Comparison of ENCODE assay signal across 8 mouse cellular contexts in genomic region chr6:83032769-83033191, GRCm38 (mm10). TPM values are rescaled to one million over a fixed set of nuclear protein-coding genes. Genes with fewer than 3 reads are reported as not detected.
DNase-seq lines count a peak whose midpoint lies in the region; ATAC-seq and TF ChIP-seq lines count a peak whose summit lies in the region.

No protein-coding gene starts in this region.

- peaks cover 29% of the 10 kb centered on the region for H3K79me2 ChIP-seq in myocyte (ENCODE audit: control insufficient read depth, insufficient read depth)

- peaks cover 23% of the 10 kb centered on the region for H3K27me3 ChIP-seq in embryonic facial prominence, embryonic 11.5 days (ENCODE audit: control insufficient read depth, insufficient read depth, low read length)
- peaks cover 38% of the 10 kb centered on the region for H3K27me3 ChIP-seq in hindbrain, embryonic 11.5 days (ENCODE audit: control insufficient read depth, insufficient read depth, low read length)
- H3K27me3 ChIP-seq in liver, embryonic 12.5 days (replicated peaks), result peaks cover 46% of the 10 kb centered on the region; the same call in 1 of the 2 replicates
- H3K27me3 ChIP-seq in myocyte (ENCODE audit: control insufficient read depth, insufficient read depth, insufficient read length), result no peaks in the 10 kb centered on the region

- no peaks in the 10 kb centered on the region for H3K4me1 ChIP-seq in embryonic facial prominence, embryonic 11.5 days (ENCODE audit: control insufficient read depth, insufficient read depth, low read length)
- peaks cover 3% of the 10 kb centered on the region; the same call in 1 of the 2 replicates for H3K4me1 ChIP-seq in hindbrain, embryonic 11.5 days (replicated peaks; ENCODE audit: control insufficient read depth, insufficient read depth, low read length)
- H3K4me1 ChIP-seq in liver, embryonic 12.5 days, result peaks cover 63% of the 10 kb centered on the region

- H3K9ac ChIP-seq in embryonic facial prominence, embryonic 11.5 days (replicated peaks; ENCODE audit: low read length), result peak overlapping the region; percentile 58
- H3K9ac ChIP-seq in hindbrain, embryonic 11.5 days (ENCODE audit: low read depth, low read length), result peak overlapping the region; percentile 56
- peak overlapping the region; percentile 91 for H3K9ac ChIP-seq in liver, embryonic 12.5 days

- DNase-seq in urinary bladder, adult 2 months (ENCODE audit: low spot score), result peak; percentile 42
- no peak for DNase-seq in urinary bladder, postnatal 10 days (ENCODE audit: low spot score)
- DNase-seq in embryonic facial prominence, embryonic 11.5 days (ENCODE audit: low spot score), result peak; percentile 72
- peak; percentile 73 for DNase-seq in hindbrain, embryonic 11.5 days (ENCODE audit: low spot score)
- peak; percentile 49 for DNase-seq in thymus, postnatal 0 days (ENCODE audit: low spot score)
- no peak for DNase-seq in layer of hippocampus, adult 11-12 months (ENCODE audit: low spot score)

- peak; percentile 25 for TF ChIP-seq POLR2A in myocyte (IDR thresholded peaks at IDR 0.05; ENCODE audit: insufficient read length, low read depth)

- peak overlapping the region; percentile 51 for H3K4me3 ChIP-seq in embryonic facial prominence, embryonic 11.5 days (ENCODE audit: low read depth, low read length)
- peak overlapping the region; percentile 51 for H3K4me3 ChIP-seq in hindbrain, embryonic 11.5 days (ENCODE audit: low read depth, low read length)
- peak overlapping the region; percentile 80 for H3K4me3 ChIP-seq in liver, embryonic 12.5 days
- H3K4me3 ChIP-seq in myocyte, result peak overlapping the region; percentile 98

- no peaks in the 10 kb centered on the region for H3K9me3 ChIP-seq in embryonic facial prominence, embryonic 11.5 days (replicated peaks; ENCODE audit: control insufficient read depth, low read length)
- no peaks in the 10 kb centered on the region for H3K9me3 ChIP-seq in hindbrain, embryonic 11.5 days (ENCODE audit: control insufficient read depth, low read length)
- H3K9me3 ChIP-seq in liver, embryonic 12.5 days (replicated peaks), result no peaks in the 10 kb centered on the region

- H3K36me3 ChIP-seq in embryonic facial prominence, embryonic 11.5 days (replicated peaks; ENCODE audit: control insufficient read depth, insufficient read depth, low read depth, low read length), result no peaks in the 10 kb centered on the region
- H3K36me3 ChIP-seq in hindbrain, embryonic 11.5 days (ENCODE audit: control insufficient read depth, insufficient read depth, low read length), result no peaks in the 10 kb centered on the region
- H3K36me3 ChIP-seq in liver, embryonic 12.5 days, result peaks cover 28% of the 10 kb centered on the region
- no peaks in the 10 kb centered on the region for H3K36me3 ChIP-seq in myocyte (ENCODE audit: control insufficient read depth, insufficient read depth)

- peak overlapping the region; percentile 85 for H3K4me2 ChIP-seq in embryonic facial prominence, embryonic 11.5 days (ENCODE audit: low read depth, low read length)
- peak overlapping the region; percentile 81 for H3K4me2 ChIP-seq in hindbrain, embryonic 11.5 days (replicated peaks; ENCODE audit: low read depth, low read length)
- peak overlapping the region; percentile 87 for H3K4me2 ChIP-seq in liver, embryonic 12.5 days
- H3K4me2 ChIP-seq in myocyte (ENCODE audit: low read depth), result peak overlapping the region; percentile 72

- ATAC-seq in embryonic facial prominence, embryonic 11.5 days (replicated peaks; ENCODE audit: insufficient number of reproducible peaks, low FRiP score, low TSS enrichment, low read depth), result peak; percentile 61
- ATAC-seq in hindbrain, embryonic 11.5 days (ENCODE audit: low FRiP score), result peak; percentile 58
- ATAC-seq in liver, embryonic 12.5 days, result peak; percentile 75

- peak overlapping the region; percentile 54; the same call in 1 of the 2 replicates for H3K27ac ChIP-seq in embryonic facial prominence, embryonic 11.5 days (replicated peaks; ENCODE audit: low read depth, low read length)
- H3K27ac ChIP-seq in hindbrain, embryonic 11.5 days (ENCODE audit: low read depth, low read length), result no peak overlapping the region
- H3K27ac ChIP-seq in liver, embryonic 12.5 days, result peak overlapping the region; percentile 84

- H3ac ChIP-seq in myocyte (ENCODE audit: control insufficient read depth, insufficient read length), result peak overlapping the region; percentile 68

- 0% methylated on average over 31 of the region's 31 CpGs for WGBS in embryonic facial prominence, embryonic 11.5 days
- under 1% methylated on average over 31 of the region's 31 CpGs for WGBS in hindbrain, embryonic 11.5 days
- under 1% methylated on average over 31 of the region's 31 CpGs for WGBS in liver, embryonic 12.5 days (ENCODE audit: insufficient replicate concordance)

TF ChIP-seq in myocyte, 11 proteins besides CTCF, POLR2A, EP300 and RAD21:
- TF ChIP-seq POLR2AphosphoS2 (IDR thresholded peaks at IDR 0.05; ENCODE audit: insufficient read length, low read depth), result no peak
- no peak for TF ChIP-seq TCF3 (IDR thresholded peaks at IDR 0.05; ENCODE audit: insufficient read length, low read depth)
- no peak for TF ChIP-seq TCF12 (IDR thresholded peaks at IDR 0.05; ENCODE audit: insufficient read depth, poor library complexity, severe bottlenecking)
- no peak for TF ChIP-seq E2F4 (IDR thresholded peaks at IDR 0.05; ENCODE audit: insufficient read depth)
- peak; percentile 13 for TF ChIP-seq SRF (IDR thresholded peaks at IDR 0.05; ENCODE audit: control insufficient read depth, insufficient read length, low read depth)
- no peak for TF ChIP-seq REST (IDR thresholded peaks at IDR 0.05; ENCODE audit: insufficient read depth, insufficient read length)
- peak in 2 of 3 experiments; percentile 65 to 69 for TF ChIP-seq MYOD1 (IDR thresholded peaks at IDR 0.05; ENCODE audit: control insufficient read depth in 1 of 3, insufficient read length in 2 of 3, low read depth in 2 of 3)
- TF ChIP-seq MYOG (IDR thresholded peaks at IDR 0.05; ENCODE audit: control insufficient read depth in 1 of 3, insufficient read depth in 1 of 3, insufficient read length in 2 of 3, low read depth in 2 of 3), result peak in 1 of 3 experiments; percentile 65
- no peak for TF ChIP-seq MAX (IDR thresholded peaks at IDR 0.05; ENCODE audit: low read depth)
- TF ChIP-seq USF1 (IDR thresholded peaks at IDR 0.05; ENCODE audit: low read depth), result no peak

RNA-seq across cellular contexts. Expression of gene Dok1, which starts 0.5 kb away (rescaled TPM):
- 18.3 and 20.8 TPM in 2 replicates for polyA plus RNA-seq in urinary bladder, adult 2 months (2012; rRNA removed)
- 5.4 and 8.2 TPM in 2 replicates for polyA plus RNA-seq in embryonic facial prominence, embryonic 11.5 days (2014; fragmentation: Nextera tagmentation; extraction: Ambion mirVana)
- 4.5 and 6.6 TPM in 2 replicates for polyA plus RNA-seq in hindbrain, embryonic 11.5 days (2014; fragmentation: Nextera tagmentation; extraction: Ambion mirVana)
- polyA plus RNA-seq in liver, embryonic 12.5 days (2016; fragmentation: Nextera tagmentation; extraction: Ambion mirVana), result 22.2 and 22.6 TPM in 2 replicates
- polyA plus RNA-seq in myocyte (2012; fragmentation: generic; extraction: Trizol), result 41.3 TPM
- 26.2 and 26.5 TPM in 2 replicates for polyA plus RNA-seq in thymus, postnatal 0 days (2015; fragmentation: Nextera tagmentation; extraction: Ambion mirVana)

RNA-seq across cellular contexts. Expression of gene Loxl3, which starts 1.2 kb away (rescaled TPM):
- polyA plus RNA-seq in urinary bladder, adult 2 months (2012; rRNA removed), result 20.2 and 20.7 TPM in 2 replicates
- polyA plus RNA-seq in embryonic facial prominence, embryonic 11.5 days (2014; fragmentation: Nextera tagmentation; extraction: Ambion mirVana), result 8.9 and 10.1 TPM in 2 replicates
- 7.1 and 7.7 TPM in 2 replicates for polyA plus RNA-seq in hindbrain, embryonic 11.5 days (2014; fragmentation: Nextera tagmentation; extraction: Ambion mirVana)
- polyA plus RNA-seq in liver, embryonic 12.5 days (2016; fragmentation: Nextera tagmentation; extraction: Ambion mirVana), result 3.1 and 3.2 TPM in 2 replicates
- 14.4 TPM for polyA plus RNA-seq in myocyte (2012; fragmentation: generic; extraction: Trizol)
- polyA plus RNA-seq in thymus, postnatal 0 days (2015; fragmentation: Nextera tagmentation; extraction: Ambion mirVana), result 1.4 and 1.5 TPM in 2 replicates

RNA-seq across cellular contexts. Expression of gene Aup1, which starts 21.5 kb away (rescaled TPM):
- 189 and 247 TPM in 2 replicates for polyA plus RNA-seq in urinary bladder, adult 2 months (2012; rRNA removed)
- 105 and 108 TPM in 2 replicates for polyA plus RNA-seq in embryonic facial prominence, embryonic 11.5 days (2014; fragmentation: Nextera tagmentation; extraction: Ambion mirVana)
- 112 TPM in 2 replicates for polyA plus RNA-seq in hindbrain, embryonic 11.5 days (2014; fragmentation: Nextera tagmentation; extraction: Ambion mirVana)
- 215 and 233 TPM in 2 replicates for polyA plus RNA-seq in liver, embryonic 12.5 days (2016; fragmentation: Nextera tagmentation; extraction: Ambion mirVana)
- polyA plus RNA-seq in myocyte (2012; fragmentation: generic; extraction: Trizol), result 199 TPM
- polyA plus RNA-seq in thymus, postnatal 0 days (2015; fragmentation: Nextera tagmentation; extraction: Ambion mirVana), result 197 and 202 TPM in 2 replicates

RNA-seq across cellular contexts. Expression of gene Htra2, which starts 22.3 kb away (rescaled TPM):
- polyA plus RNA-seq in urinary bladder, adult 2 months (2012; rRNA removed), result 46.4 and 67.3 TPM in 2 replicates
- 33.3 and 34.9 TPM in 2 replicates for polyA plus RNA-seq in embryonic facial prominence, embryonic 11.5 days (2014; fragmentation: Nextera tagmentation; extraction: Ambion mirVana)
- polyA plus RNA-seq in hindbrain, embryonic 11.5 days (2014; fragmentation: Nextera tagmentation; extraction: Ambion mirVana), result 31.7 and 33.9 TPM in 2 replicates
- polyA plus RNA-seq in liver, embryonic 12.5 days (2016; fragmentation: Nextera tagmentation; extraction: Ambion mirVana), result 147 and 154 TPM in 2 replicates
- 96.2 TPM for polyA plus RNA-seq in myocyte (2012; fragmentation: generic; extraction: Trizol)
- polyA plus RNA-seq in thymus, postnatal 0 days (2015; fragmentation: Nextera tagmentation; extraction: Ambion mirVana), result 54.4 and 55.1 TPM in 2 replicates

RNA-seq across cellular contexts. Expression of gene Dqx1, which starts 24.9 kb away (rescaled TPM):
- polyA plus RNA-seq in urinary bladder, adult 2 months (2012; rRNA removed), result 3.4 and 4.9 TPM in 2 replicates
- 0.45 and 0.66 TPM in 2 replicates for polyA plus RNA-seq in embryonic facial prominence, embryonic 11.5 days (2014; fragmentation: Nextera tagmentation; extraction: Ambion mirVana)
- polyA plus RNA-seq in hindbrain, embryonic 11.5 days (2014; fragmentation: Nextera tagmentation; extraction: Ambion mirVana), result 0.81 and 0.93 TPM in 2 replicates
- polyA plus RNA-seq in liver, embryonic 12.5 days (2016; fragmentation: Nextera tagmentation; extraction: Ambion mirVana), result 5.0 and 5.4 TPM in 2 replicates
- polyA plus RNA-seq in myocyte (2012; fragmentation: generic; extraction: Trizol), result 0.24 TPM
- polyA plus RNA-seq in thymus, postnatal 0 days (2015; fragmentation: Nextera tagmentation; extraction: Ambion mirVana), result 0.96 and 1.4 TPM in 2 replicates

Comparison
In these comparisons a context has a peak if more than half of its experiments do, and no peak if none do; other contexts are left out.
1. DNase-seq: peak in urinary bladder, adult 2 months (single experiment), embryonic facial prominence, embryonic 11.5 days (single experiment), hindbrain, embryonic 11.5 days (single experiment) and thymus, postnatal 0 days (single experiment); none in urinary bladder, postnatal 10 days (single experiment) and layer of hippocampus, adult 11-12 months (single experiment).
2. Peak in every context shown above with its lines, with median percentiles within 50 percentile points of each other: ATAC-seq, H3K4me2 ChIP-seq, H3K4me3 ChIP-seq and H3K9ac ChIP-seq.